Mouse (Mus musculus) lung, adult 10 weeks (tissue): ENCODE results near the gene Vasp. TPM values are rescaled to one million over a fixed set of nuclear protein-coding genes. Genes with fewer than 3 reads are reported as not detected.

Experiments used
- polyA plus RNA-seq: library from polyadenylated mRNA; stranded (reverse); fragments of 350-450 nt; fragmentation: Illumina TruSeq; extraction: RNeasy Lipid Tissue Mini Kit (QIAGEN cat#74804); gene quantifications from one replicate; pipeline ENCODE4 v1.2.3, GENCODE M21; 2014; ENCODE audit warnings: low read depth, low replicate concordance; ENCODE audit not compliant: insufficient read depth

Vasp gene
- polyA plus RNA-seq: 88.6 TPM

DNA sequence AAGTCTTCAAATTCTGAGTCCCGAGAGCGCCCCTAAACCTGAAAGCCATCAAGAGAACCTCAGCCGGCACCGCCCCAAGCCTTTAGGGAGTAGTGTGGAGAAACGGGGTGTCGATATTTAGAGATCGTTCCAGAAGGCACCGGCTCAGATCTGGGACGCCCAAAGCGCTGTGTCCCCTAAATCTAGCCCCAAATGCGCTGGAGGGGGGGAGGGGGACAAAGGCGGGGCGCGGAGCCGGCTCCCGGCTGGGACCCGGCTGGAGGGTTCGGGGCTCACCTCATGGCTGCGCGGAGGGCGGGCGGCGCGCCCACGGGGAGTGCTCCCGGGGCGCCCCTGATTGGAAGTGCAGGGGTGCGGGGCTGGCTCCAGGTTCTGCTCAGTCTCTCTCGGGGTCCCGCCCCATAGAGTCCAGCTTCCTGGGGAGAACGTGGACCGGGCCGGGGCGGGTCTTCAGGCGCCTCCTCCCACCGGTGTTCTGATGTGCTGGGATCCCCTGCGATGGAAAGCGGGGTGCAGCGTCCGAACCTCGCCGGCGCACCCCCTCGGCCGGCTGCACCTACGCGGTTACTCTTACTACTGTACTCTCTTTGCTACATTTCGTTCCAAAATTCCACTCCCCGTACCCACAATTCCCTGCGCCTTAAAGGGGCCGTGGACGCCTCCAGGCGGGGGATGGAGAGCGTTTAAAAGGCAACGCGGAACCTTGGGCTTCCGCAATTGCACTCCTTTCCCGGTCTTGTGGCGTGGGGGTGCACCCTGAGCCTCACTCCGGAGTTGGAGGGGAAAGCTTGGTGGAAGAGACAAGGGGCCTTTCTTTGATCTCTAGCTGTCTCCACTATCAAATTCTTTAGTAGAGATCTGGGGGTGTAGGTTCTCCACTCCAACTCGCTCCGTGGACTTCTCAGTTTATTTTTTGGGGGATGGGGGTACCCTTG is at the start of gene Vasp:
TSS of gene Vasp (minus strand) at position 580 of the 935 bp plus-strand sequence.

DNA sequence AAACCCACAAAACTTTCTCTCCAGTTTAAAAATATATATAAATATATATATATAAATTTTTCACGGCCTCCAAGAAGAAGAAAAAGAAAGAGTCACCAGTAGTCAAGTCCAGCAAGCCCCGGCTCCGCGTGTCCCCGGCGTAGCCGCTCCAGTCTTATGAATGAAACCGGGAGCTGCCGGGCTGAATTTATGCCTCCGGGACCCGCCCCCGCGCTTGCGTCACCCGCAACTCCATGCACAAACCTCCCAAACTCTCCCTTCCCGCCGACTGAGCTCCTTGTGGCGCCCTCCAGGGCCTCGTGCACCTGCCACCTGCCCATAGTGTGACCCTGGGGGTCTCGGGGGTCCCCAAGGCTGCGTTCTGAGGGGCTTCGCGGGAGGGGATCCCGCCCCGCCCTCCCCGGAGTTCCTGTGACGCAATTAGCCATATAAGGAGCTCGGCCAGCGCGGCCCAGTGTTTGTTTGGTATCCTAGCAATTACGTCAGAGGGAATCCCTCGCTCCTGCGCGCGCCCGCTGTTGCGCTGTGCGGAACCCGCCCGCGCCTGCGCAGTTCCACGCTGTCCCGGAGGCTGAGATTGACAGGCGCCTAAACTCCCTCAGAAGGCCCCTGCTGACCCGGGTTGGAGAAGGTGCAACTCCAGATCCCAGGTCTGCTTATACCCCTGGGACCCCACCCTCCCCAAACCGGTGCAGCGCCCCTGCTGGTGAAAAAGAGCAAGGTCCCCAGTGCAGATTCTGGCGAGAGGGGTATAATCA is 38.4 kb upstream of the Vasp start, which contains the start of gene Fosb:
TSS of gene Fosb (minus strand) at position 168 of the 758 bp plus-strand sequence.

GRCm38 (mm10) chr7:19282385-19282784 is 10.8 kb upstream of the Vasp start, which contains the start of gene Rtn2:
Gene Rtn2, plus strand, starts transcription at chr7:19282624.

GRCm38 (mm10) chr7:19279581-19280114 is 8.0 kb upstream of the Vasp start, which contains the start of gene Ppm1n:
Gene Ppm1n, minus strand, starts transcription at chr7:19280064.

GRCm38 (mm10) chr7:19227883-19228792 is 43.5 kb downstream of the Vasp start, which contains the start of gene Opa3:
Gene Opa3, plus strand, starts transcription at chr7:19228334.

GRCm38 (mm10) chr7:19211996-19212755 is 59.4 kb downstream of the Vasp start, which contains the start of gene Gpr4:
Gene Gpr4, plus strand, starts transcription at chr7:19212538.

Other genes with a start within 250 kb of the Vasp start
- 0.19 TPM for gene Foxa3, start 248.3 kb downstream of the Vasp start, polyA plus RNA-seq
- 35.7 TPM for gene Sympk, start 247.4 kb downstream of the Vasp start, polyA plus RNA-seq
- gene Rsph6a, start 217.1 kb downstream of the Vasp start, polyA plus RNA-seq: not detected
- 27.0 TPM for gene Dmwd, start 195.6 kb downstream of the Vasp start, polyA plus RNA-seq
- 30.8 TPM for gene Dmpk, start 188.0 kb downstream of the Vasp start, polyA plus RNA-seq
- gene Six5, start 177.2 kb downstream of the Vasp start, polyA plus RNA-seq: 6.2 TPM
- gene Gm4969, start 153.4 kb downstream of the Vasp start, polyA plus RNA-seq: not detected
- 5.1 TPM for gene Fbxo46, start 152.0 kb downstream of the Vasp start, polyA plus RNA-seq
- gene Qpctl, start 122.5 kb downstream of the Vasp start, polyA plus RNA-seq: 6.5 TPM
- 65.6 TPM for gene Snrpd2, start 122.1 kb downstream of the Vasp start, polyA plus RNA-seq
- 0.12 TPM for gene Gipr, start 105.7 kb downstream of the Vasp start, polyA plus RNA-seq
- 40.3 TPM for gene Eml2, start 95.4 kb downstream of the Vasp start, polyA plus RNA-seq
- gene Gpr4, start 59.3 kb downstream of the Vasp start, polyA plus RNA-seq: 4.3 TPM
- 14.0 TPM for gene Opa3, start 43.5 kb downstream of the Vasp start, polyA plus RNA-seq
- gene Ppm1n, start 8.2 kb upstream of the Vasp start, polyA plus RNA-seq: not detected
- gene Rtn2, start 10.8 kb upstream of the Vasp start, polyA plus RNA-seq: 22.9 TPM
- 1.3 TPM for gene Fosb, start 38.2 kb upstream of the Vasp start, polyA plus RNA-seq
- gene Ercc1, start 73.0 kb upstream of the Vasp start, polyA plus RNA-seq: 27.7 TPM
- 5.7 TPM for gene Cd3eap, start 87.7 kb upstream of the Vasp start, polyA plus RNA-seq
- gene Ppp1r13l, start 87.9 kb upstream of the Vasp start, polyA plus RNA-seq: 2.5 TPM
- gene Ercc2, start 110.2 kb upstream of the Vasp start, polyA plus RNA-seq: 14.0 TPM
- gene Klc3, start 132.3 kb upstream of the Vasp start, polyA plus RNA-seq: 7.1 TPM
- gene Ckm, start 133.0 kb upstream of the Vasp start, polyA plus RNA-seq: 26.2 TPM
- gene Mark4, start 187.0 kb upstream of the Vasp start, polyA plus RNA-seq: 9.0 TPM
- gene Exoc3l2, start 191.5 kb upstream of the Vasp start, polyA plus RNA-seq: 1.3 TPM
- gene Bloc1s3, start 236.6 kb upstream of the Vasp start, polyA plus RNA-seq: 6.7 TPM
- gene Trappc6a, start 236.6 kb upstream of the Vasp start, polyA plus RNA-seq: 58.3 TPM
- gene Nkpd1, start 246.0 kb upstream of the Vasp start, polyA plus RNA-seq: 0.13 TPM